Mouse (Mus musculus) heart, adult 2 months (tissue): ENCODE measurements around the gene Ttc3.

Experiments
- CTCF ChIP-seq: fragments of 200-600 bp; IDR thresholded peaks from 2 replicates; pipeline ENCODE4 v1.8.1; 2022; ENCODE audit warnings: antibody characterized with exemption, mild to moderate bottlenecking, moderate library complexity
- EP300 ChIP-seq: fragments of 200-500 bp; IDR thresholded peaks from 2 replicates; pipeline ENCODE4 v1.6.1; 2011; ENCODE audit warnings: low read depth, low read length, control low read depth; ENCODE audit not compliant: insufficient read depth
- POLR2A ChIP-seq: fragments of 200-500 bp; IDR thresholded peaks from 2 replicates; pipeline ENCODE4 v1.6.1; 2011; ENCODE audit warnings: mild to moderate bottlenecking, low read depth, low read length, control low read depth; ENCODE audit not compliant: insufficient read depth

GRCm38 (mm10) chr16:94449632-94450031 lies 79.2 kb downstream of the Ttc3 start:
- TF ChIP-seq CTCF: no peak
- no peak for TF ChIP-seq POLR2A
- TF ChIP-seq EP300: no peak
